Mouse (Mus musculus) embryonic fibroblast, embryonic 13.5 days (primary cell): ENCODE data around the gene Ttc25.

ENCODE experiments used
- CTCF ChIP-seq: IDR thresholded peaks from 2 replicates; pipeline ENCODE4 v1.5.1; 2011; ENCODE audit warnings: mild to moderate bottlenecking, control low read depth, low read length, moderate library complexity, borderline replicate concordance; ENCODE audit not compliant: insufficient read depth
- POLR2A ChIP-seq: IDR thresholded peaks from 2 replicates; pipeline ENCODE4 v1.6.1; 2011; ENCODE audit warnings: low read depth, mild to moderate bottlenecking, control low read depth, low read length, moderate library complexity

DNA sequence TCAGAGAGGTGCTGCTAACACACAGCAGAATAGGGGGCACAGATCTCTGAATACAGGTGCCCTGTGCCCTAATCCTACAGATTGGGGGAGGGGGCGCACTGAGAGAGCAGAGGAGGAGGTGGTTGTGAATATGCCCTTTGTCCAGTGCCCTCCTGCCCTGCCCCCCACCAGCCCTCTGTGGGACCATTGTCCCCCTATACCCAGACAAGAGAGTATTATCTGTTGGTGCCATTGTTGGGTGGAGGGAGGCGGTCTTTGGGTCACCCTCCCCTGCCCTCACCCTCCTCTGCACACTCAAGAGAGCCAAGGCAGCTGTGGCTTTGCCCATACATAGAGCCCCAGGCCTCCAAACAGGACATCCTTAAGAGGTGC is 30.1 kb downstream of the Ttc25 start:
- TF ChIP-seq POLR2A (no peak), CTCF (no peak)
